Mouse (Mus musculus) left cerebral cortex, adult 8-10 months (tissue): Measurements from ENCODE around the gene Cyp2c65. TPM values are rescaled to one million over a fixed set of nuclear protein-coding genes. Genes with fewer than 3 reads are reported as not detected.
"Not testable (repeated sequence)": the region's sequence is repeated elsewhere in the genome, so short reads cannot be mapped to it uniquely, and the experiment has no call there.

ENCODE experiments used
- DNase-seq, 2 experiments: peaks; one replicate each; pipeline ENCODE4 v3.0.0; 2022; ENCODE audit warnings: low spot score in 2 of 2
- total RNA-seq, 4 experiments: library from RNA; stranded (reverse); gene quantifications; 2 replicates each; pipeline ENCODE4 v1.2.4; 2022

The Cyp2c65 gene
- total RNA-seq, result under 1 TPM in 3 of 4 experiments, not detected in 1; 0.19 to 0.32 (median 0.30) TPM

GRCm38 (mm10) chr19:39060719-39061118 lies at the start of gene Cyp2c65:
Gene Cyp2c65, plus strand, starts transcription at chr19:39061015.
- no peak for DNase-seq

GRCm38 (mm10) chr19:39057928-39058327 lies 2.9 kb upstream of the Cyp2c65 start:
- DNase-seq, result no peak

- not testable (repeated sequence) for DNase-seq
Measured at GRCm38 (mm10) chr19:39098779-39099178, 38.0 kb downstream of the Cyp2c65 start.

- DNase-seq, result no peak
Measured at GRCm38 (mm10) chr19:39113644-39114043, 52.8 kb downstream of the Cyp2c65 start, which contains the start of gene Cyp2c66. Gene Cyp2c66, plus strand, starts transcription at chr19:39113898.

Other genes starting within 250 kb of the Cyp2c65 start
- gene Noc3l, start 241.8 kb upstream of the Cyp2c65 start, total RNA-seq, result 10 to 100 TPM; 11.8 to 14.1 (median 12.6) TPM
- 10 to 100 TPM; 12.1 to 14.5 (median 13.2) TPM for gene Tbc1d12, start 224.4 kb upstream of the Cyp2c65 start, total RNA-seq
- gene Hells, start 130.1 kb upstream of the Cyp2c65 start, total RNA-seq, result 1 to 10 TPM; 3.3 to 4.4 (median 4.0) TPM
- gene Cyp2c55, start 54.0 kb upstream of the Cyp2c65 start, total RNA-seq, result under 1 TPM in 3 of 4 experiments, not detected in 1; 0.21 to 0.56 (median 0.23) TPM
- not detected for gene Cyp2c66, start 52.9 kb downstream of the Cyp2c65 start, total RNA-seq
- not detected for gene Cyp2c29, start 208.4 kb downstream of the Cyp2c65 start, total RNA-seq